Mouse (Mus musculus): ENCODE measurements around the gene Cdkal1.

GRCm38 (mm10) chr13:29202562-29202961 is 652.9 kb downstream of the Cdkal1 start:
- no peak for TF ChIP-seq CTCF (IDR thresholded peaks at IDR 0.05; ENCODE audit: extremely low read depth, insufficient read depth, low read length)
- no peak for TF ChIP-seq POLR2A (IDR thresholded peaks at IDR 0.05; ENCODE audit: extremely low read depth, insufficient read depth, low read length)
